Mouse (Mus musculus) forebrain, embryonic 13.5 days (tissue): ENCODE measurements around the gene Cfap97. TPM values are rescaled to one million over a fixed set of nuclear protein-coding genes. Genes with fewer than 3 reads are reported as not detected.
"Not testable (repeated sequence)": the region's sequence is repeated elsewhere in the genome, so short reads cannot be mapped to it uniquely, and the experiment has no call there.

ENCODE experiments used
- ATAC-seq: fragments of 200-750 bp; cut with Nextera tagmentation; 2 replicates; pipeline ENCODE4 v1.8.0; 2017
- H3K27ac ChIP-seq: fragments of 300-500 bp; sonication (generic); 2 replicates; pipeline ENCODE4 v1.5.1; 2015; ENCODE audit warnings: inconsistent platforms, mild to moderate bottlenecking, moderate library complexity
- H3K27me3 ChIP-seq: fragments of 300-500 bp; sonication (generic); 2 replicates; pipeline ENCODE4 v1.6.1; 2015; ENCODE audit warnings: mild to moderate bottlenecking, inconsistent platforms
- H3K36me3 ChIP-seq: fragments of 300-500 bp; sonication (generic); 2 replicates; pipeline ENCODE4 v1.6.1; 2015; ENCODE audit warnings: mild to moderate bottlenecking, inconsistent platforms; ENCODE audit not compliant: poor library complexity, severe bottlenecking
- H3K4me1 ChIP-seq: fragments of 300-500 bp; sonication (generic); 2 replicates; pipeline ENCODE4 v1.6.1; 2015; ENCODE audit warnings: inconsistent platforms
- H3K4me2 ChIP-seq: fragments of 300-500 bp; sonication (generic); 2 replicates; pipeline ENCODE4 v1.6.1; 2015; ENCODE audit warnings: inconsistent platforms, mild to moderate bottlenecking, moderate library complexity
- H3K4me3 ChIP-seq: fragments of 300-500 bp; sonication (generic); 2 replicates; pipeline ENCODE4 v1.5.1; 2015; ENCODE audit warnings: mild to moderate bottlenecking, inconsistent platforms
- H3K9ac ChIP-seq: fragments of 300-500 bp; sonication (generic); 2 replicates; pipeline ENCODE4 v1.6.1; 2015; ENCODE audit warnings: mild to moderate bottlenecking, inconsistent platforms
- H3K9me3 ChIP-seq: fragments of 300-500 bp; sonication (generic); replicated peaks from 2 replicates; pipeline ENCODE4 v1.6.1; 2016; ENCODE audit warnings: inconsistent platforms
- WGBS: fragments of 180-500 bp; shearing (Covaris S2); methylation state at CpG from one replicate; pipeline ENCODE4 v1.1.7; 2015; 5-methylcytosine and 5-hydroxymethylcytosine counted together
- polyA plus RNA-seq: library from polyadenylated mRNA; unstranded; fragments of >200 nt; fragmentation: Nextera tagmentation; extraction: Ambion mirVana; gene quantifications from 2 replicates; pipeline ENCODE4 v1.2.1, GENCODE M21; 2015

The Cfap97 gene
- polyA plus RNA-seq, 1 experiment from 2014 or later = 27.4 TPM

DNA sequence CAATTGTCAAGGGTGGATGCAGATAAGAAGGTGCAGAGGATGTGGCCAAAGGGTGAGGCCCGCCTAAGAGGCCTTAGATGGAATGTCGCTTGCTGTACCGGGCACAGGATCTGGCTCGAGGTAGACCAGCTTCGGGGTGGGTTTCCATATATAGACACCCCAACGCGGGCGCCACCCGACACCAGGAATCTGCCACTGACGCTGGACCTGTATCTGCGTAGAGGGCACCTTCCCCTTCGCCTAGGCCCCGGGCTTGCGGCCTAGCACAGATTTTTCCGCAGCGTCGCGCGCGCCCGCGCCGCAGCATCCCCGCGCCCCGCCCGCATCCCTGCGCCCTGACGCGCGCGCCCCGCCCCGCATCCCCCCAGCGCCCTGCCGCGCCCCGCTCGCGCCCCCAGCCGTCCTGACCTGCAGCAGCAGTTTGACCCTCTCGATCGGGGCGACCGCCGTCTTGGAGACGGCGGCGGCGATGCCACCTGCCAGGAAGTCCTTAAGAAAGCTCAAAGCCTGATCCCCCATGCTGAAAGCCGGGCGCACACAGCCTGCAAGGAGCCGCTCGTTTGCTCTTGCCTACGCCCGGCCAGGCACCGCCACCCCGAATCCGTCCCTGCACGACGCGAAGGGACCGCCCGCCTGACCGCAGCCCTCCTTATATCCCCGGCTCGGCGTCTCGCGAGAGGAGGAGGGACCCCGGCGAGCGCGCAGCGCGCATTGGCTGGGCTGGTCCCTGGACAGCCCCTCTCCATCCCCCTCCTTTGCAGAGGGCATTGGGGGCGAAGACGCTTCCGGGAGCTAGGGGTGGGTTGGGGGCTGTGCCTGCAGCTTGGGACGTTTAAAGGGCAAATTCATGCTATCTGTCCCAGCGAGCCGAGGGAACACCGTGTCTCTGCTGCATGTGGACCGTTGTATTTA lies 59.1 kb downstream of the Cfap97 start, which contains the start of gene Slc25a4:
Slc25a4 (minus strand) TSS at position 881 of the 912 bp plus-strand sequence.
- H3K4me3 ChIP-seq = peak within 1 kb of the TSS; percentile 69
- peaks cover 32% of the 10 kb centered on the region for H3K4me1 ChIP-seq
- peaks cover 11% of the 10 kb centered on the region; the same call in 1 of the 2 replicates for H3K27me3 ChIP-seq
- peak within 1 kb of the TSS; percentile 95 for H3K9ac ChIP-seq
- H3K4me2 ChIP-seq = peak within 1 kb of the TSS; percentile 78
- peak; percentile 99 for ATAC-seq
- H3K9me3 ChIP-seq = no peaks in the 10 kb centered on the region
- under 1% methylated on average over 68 of the region's 84 CpGs for WGBS
- H3K36me3 ChIP-seq = peaks cover 35% of the 10 kb centered on the region
- H3K27ac ChIP-seq = peak within 1 kb of the TSS; percentile 97

- Histone ChIP-seq H3K4me1 (peaks cover 32% of the 10 kb centered on the region), H3K4me2 (peak overlapping the region; percentile 78), H3K9me3 (no peaks in the 10 kb centered on the region), H3K36me3 (peaks cover 25% of the 10 kb centered on the region), H3K27me3 (peaks cover 11% of the 10 kb centered on the region; the same call in 1 of the 2 replicates), H3K27ac (peak overlapping the region; percentile 97), H3K4me3 (peak overlapping the region; percentile 69), H3K9ac (peak overlapping the region; percentile 95)
- no peak for ATAC-seq
- WGBS = 4% methylated on average over 13 of the region's 13 CpGs
These were observed 60.1 kb downstream of the Cfap97 start for GRCm38 (mm10) chr8:46211611-46212071.

- Histone ChIP-seq H3K9me3 (no peaks in the 10 kb centered on the region), H3K9ac (no peak overlapping the region), H3K4me2 (no peak overlapping the region), H3K27ac (no peak overlapping the region), H3K36me3 (peaks cover 20% of the 10 kb centered on the region), H3K4me1 (peaks cover 35% of the 10 kb centered on the region), H3K27me3 (peaks cover 11% of the 10 kb centered on the region; the same call in 1 of the 2 replicates), H3K4me3 (no peak overlapping the region)
- WGBS = 39% methylated on average over 7 of the region's 7 CpGs
- no peak for ATAC-seq
These were observed 60.6 kb downstream of the Cfap97 start for GRCm38 (mm10) chr8:46212194-46212593.

GRCm38 (mm10) chr8:46213971-46214480 lies 62.5 kb downstream of the Cfap97 start:
- Histone ChIP-seq H3K9ac (no peak overlapping the region), H3K4me1 (peaks cover 23% of the 10 kb centered on the region), H3K27me3 (peaks cover 15% of the 10 kb centered on the region), H3K36me3 (peaks cover 2% of the 10 kb centered on the region), H3K4me2 (no peak overlapping the region), H3K9me3 (no peaks in the 10 kb centered on the region), H3K4me3 (no peak overlapping the region), H3K27ac (no peak overlapping the region)
- ATAC-seq = no peak
- whole genome bisulfite sequencing = 7% methylated on average over 2 of the region's 2 CpGs

GRCm38 (mm10) chr8:46216838-46217237 lies 65.3 kb downstream of the Cfap97 start:
- WGBS = 3% methylated on average over 14 of the region's 14 CpGs
- H3K36me3 ChIP-seq = no peaks in the 10 kb centered on the region
- peak; percentile 89 for ATAC-seq
- H3K4me2 ChIP-seq = peak overlapping the region; percentile 58
- peak overlapping the region; percentile 41 for H3K9ac ChIP-seq
- peak overlapping the region; percentile 31; the same call in 1 of the 2 replicates for H3K27ac ChIP-seq
- peaks cover 5% of the 10 kb centered on the region for H3K4me1 ChIP-seq
- no peaks in the 10 kb centered on the region for H3K9me3 ChIP-seq
- peaks cover 17% of the 10 kb centered on the region for H3K27me3 ChIP-seq
- H3K4me3 ChIP-seq = peak overlapping the region; percentile 36

GRCm38 (mm10) chr8:46220566-46220965 lies 69.0 kb downstream of the Cfap97 start:
- no peak for ATAC-seq
- peaks cover 6% of the 10 kb centered on the region; the same call in 1 of the 2 replicates for H3K27me3 ChIP-seq
- 73% methylated on average over 3 of the region's 3 CpGs for WGBS

DNA sequence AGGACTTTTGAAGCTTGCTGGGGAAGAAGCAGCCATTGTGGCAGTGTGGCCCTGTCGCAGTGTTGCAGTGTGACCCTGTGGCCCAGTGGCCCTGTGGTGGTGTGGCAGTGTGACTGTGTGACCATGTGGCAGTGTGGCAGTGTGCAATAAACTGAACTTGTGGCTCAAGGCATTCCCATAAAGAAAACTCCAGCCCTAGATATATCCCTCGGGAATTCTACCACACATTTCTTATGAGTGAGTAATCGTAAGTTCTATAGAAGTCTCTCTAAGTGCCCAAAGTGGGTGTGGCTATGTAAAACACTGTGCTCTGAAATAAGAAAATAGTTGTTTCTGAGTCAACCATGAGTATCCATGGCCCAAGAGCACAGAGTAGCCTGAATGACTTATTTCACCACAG lies 73.9 kb downstream of the Cfap97 start:
- Histone ChIP-seq H3K36me3 (no peaks in the 10 kb centered on the region), H3K27ac (no peak overlapping the region), H3K4me3 (no peak overlapping the region), H3K9me3 (no peaks in the 10 kb centered on the region), H3K4me1 (no peaks in the 10 kb centered on the region), H3K27me3 (0 out of 2 replicates have a peak, but pooled peaks cover 2% of the 10 kb centered on the region), H3K9ac (no peak overlapping the region), H3K4me2 (no peak overlapping the region)
- ATAC-seq = no peak
- 75% methylated on average over 3 of the region's 3 CpGs for WGBS

More at GRCm38 (mm10) chr8:46220566-46220965, 69.0 kb downstream of the Cfap97 start:
- H3K4me1 ChIP-seq = 0 out of 2 replicates have a peak, but pooled peaks cover 3% of the 10 kb centered on the region
- no peaks in the 10 kb centered on the region for H3K36me3 ChIP-seq
- no peak overlapping the region for H3K9ac ChIP-seq
- H3K4me3 ChIP-seq = no peak overlapping the region
- no peaks in the 10 kb centered on the region for H3K9me3 ChIP-seq
- no peak overlapping the region for H3K27ac ChIP-seq
- no peak overlapping the region for H3K4me2 ChIP-seq

GRCm38 (mm10) chr8:46226622-46227021 lies 75.1 kb downstream of the Cfap97 start:
- H3K4me2 ChIP-seq = no peak overlapping the region
- H3K4me3 ChIP-seq = no peak overlapping the region
- H3K36me3 ChIP-seq = no peaks in the 10 kb centered on the region
- H3K4me1 ChIP-seq = no peaks in the 10 kb centered on the region
- no peak overlapping the region for H3K27ac ChIP-seq
- H3K27me3 ChIP-seq = no peaks in the 10 kb centered on the region
- H3K9me3 ChIP-seq = no peaks in the 10 kb centered on the region
- ATAC-seq = no peak
- no peak overlapping the region for H3K9ac ChIP-seq
- 91% methylated on average over 5 of the region's 5 CpGs for WGBS

DNA sequence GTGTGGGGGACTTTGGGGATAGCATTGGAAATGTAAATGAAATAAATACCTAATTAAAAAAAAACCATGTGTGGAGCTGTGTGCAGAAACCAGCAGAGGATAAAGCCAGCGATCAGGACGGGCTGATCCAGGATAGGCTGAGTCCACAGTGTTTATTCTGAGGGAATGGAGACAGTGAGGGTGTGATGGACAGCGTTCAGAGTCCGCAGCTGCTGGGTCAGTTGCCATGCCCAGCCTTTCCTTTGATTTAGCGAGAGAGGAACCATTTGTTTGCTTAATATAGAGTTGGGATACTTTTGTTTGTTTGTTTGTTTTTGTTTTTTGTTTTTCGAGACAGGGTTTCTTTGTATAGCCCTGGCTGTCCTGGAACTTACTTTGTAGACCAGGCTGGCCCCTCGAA lies 80.4 kb downstream of the Cfap97 start:
- not testable (repeated sequence) for H3K4me1 ChIP-seq, ATAC-seq, H3K27me3 ChIP-seq, H3K27ac ChIP-seq, H3K4me3 ChIP-seq, H3K9me3 ChIP-seq, H3K9ac ChIP-seq, H3K4me2 ChIP-seq, H3K36me3 ChIP-seq
- WGBS = 87% methylated on average over 7 of the region's 7 CpGs

- Histone ChIP-seq H3K27me3 (no peaks in the 10 kb centered on the region), H3K27ac (no peak overlapping the region), H3K9ac (no peak overlapping the region), H3K4me2 (no peak overlapping the region), H3K36me3 (no peaks in the 10 kb centered on the region), H3K9me3 (no peaks in the 10 kb centered on the region), H3K4me1 (no peaks in the 10 kb centered on the region), H3K4me3 (no peak overlapping the region)
- ATAC-seq = no peak
- 60% methylated on average over 8 of the region's 8 CpGs for WGBS
These were observed 81.2 kb downstream of the Cfap97 start for GRCm38 (mm10) chr8:46232798-46233197.

DNA sequence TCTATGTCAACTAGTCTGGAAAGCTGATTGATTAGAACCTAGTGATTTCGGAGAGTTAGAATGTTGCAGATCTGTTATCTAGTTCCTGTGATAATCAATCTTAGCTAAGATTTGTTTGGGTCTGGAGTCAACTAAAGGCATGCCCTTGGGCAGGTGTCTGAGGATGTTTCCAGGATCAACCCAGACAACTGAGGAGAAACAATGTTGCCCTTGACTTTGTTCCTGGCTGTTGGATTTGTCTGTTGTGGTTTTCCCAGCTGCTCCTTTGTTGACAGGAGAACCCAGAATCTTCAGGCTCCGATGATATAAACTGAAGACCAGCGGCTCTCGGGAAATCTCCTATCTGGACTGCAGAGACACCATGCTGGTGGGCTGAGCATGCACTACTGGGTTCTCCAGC lies 83.2 kb downstream of the Cfap97 start:
- no peak overlapping the region for H3K27ac ChIP-seq
- H3K36me3 ChIP-seq = no peaks in the 10 kb centered on the region
- peaks cover 9% of the 10 kb centered on the region; the same call in 1 of the 2 replicates for H3K27me3 ChIP-seq
- H3K4me3 ChIP-seq = no peak overlapping the region
- H3K4me2 ChIP-seq = no peak overlapping the region
- no peaks in the 10 kb centered on the region for H3K9me3 ChIP-seq
- H3K4me1 ChIP-seq = no peaks in the 10 kb centered on the region
- WGBS = 87% methylated on average over 4 of the region's 4 CpGs
- no peak overlapping the region for H3K9ac ChIP-seq
- no peak for ATAC-seq
